Mouse (Mus musculus) kidney, postnatal 25 days (tissue): Measurements from ENCODE around the gene Fbxw10.

Experiments
- DNase-seq, 2 experiments: peaks; one replicate each; pipeline ENCODE4 v3.0.0; 2021; ENCODE audit warnings: mixed read lengths in 2 of 2

The Fbxw10 gene

DNA sequence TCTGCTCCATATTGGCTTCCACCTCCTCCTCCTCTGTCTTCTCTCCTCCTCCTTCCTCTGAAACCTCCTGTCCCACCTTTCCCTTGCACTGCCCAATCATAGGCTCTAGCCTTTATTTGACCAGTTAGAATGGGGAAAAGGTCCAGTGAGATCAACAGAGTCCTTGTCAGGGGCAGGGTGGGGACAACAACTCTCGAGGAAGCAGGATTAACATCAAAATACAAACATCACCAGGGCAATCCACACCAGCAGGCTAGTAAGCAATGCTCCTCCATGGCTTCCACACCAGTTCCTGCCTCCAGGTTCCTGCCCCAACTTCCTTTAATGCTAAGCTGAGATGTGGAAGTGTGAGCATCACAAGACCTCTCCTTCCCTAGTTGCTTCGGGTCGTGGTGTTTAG lies 1.1 kb upstream of the Fbxw10 start:
- DNase-seq = no peak

DNA sequence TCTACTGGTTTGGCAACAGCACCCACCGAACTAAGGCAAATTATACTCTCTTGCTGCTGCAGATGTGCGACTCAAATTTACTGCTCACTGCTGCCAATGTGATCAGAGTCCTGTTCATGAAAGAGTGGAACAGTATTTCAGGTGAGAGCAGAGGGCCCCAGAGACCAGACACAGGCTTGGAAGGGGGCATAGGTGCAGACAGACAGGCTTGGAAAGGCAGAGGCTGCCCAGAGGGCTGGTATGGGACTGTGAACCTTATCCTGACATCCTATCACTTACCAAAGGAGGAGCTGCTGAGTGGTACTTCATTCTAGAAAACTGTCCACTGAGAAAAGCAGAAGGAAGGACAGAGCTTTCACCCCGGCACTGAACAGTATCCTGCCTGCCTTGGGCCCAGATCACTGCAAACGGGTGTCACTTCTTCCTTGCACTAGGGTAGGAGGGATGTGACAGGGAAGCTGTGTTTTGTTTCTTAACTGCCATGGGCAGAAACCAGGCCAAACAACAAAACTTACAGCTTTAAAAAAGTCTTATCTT lies 854 bp downstream of the Fbxw10 start:
- DNase-seq = no peak

GRCm38 (mm10) chr11:62848301-62848700 lies 1.4 kb downstream of the Fbxw10 start:
- DNase-seq = no peak

- peak in 1 of 2 experiments; percentile 30 for DNase-seq
Observed at GRCm38 (mm10) chr11:62851199-62851598, 4.3 kb downstream of the Fbxw10 start.

DNA sequence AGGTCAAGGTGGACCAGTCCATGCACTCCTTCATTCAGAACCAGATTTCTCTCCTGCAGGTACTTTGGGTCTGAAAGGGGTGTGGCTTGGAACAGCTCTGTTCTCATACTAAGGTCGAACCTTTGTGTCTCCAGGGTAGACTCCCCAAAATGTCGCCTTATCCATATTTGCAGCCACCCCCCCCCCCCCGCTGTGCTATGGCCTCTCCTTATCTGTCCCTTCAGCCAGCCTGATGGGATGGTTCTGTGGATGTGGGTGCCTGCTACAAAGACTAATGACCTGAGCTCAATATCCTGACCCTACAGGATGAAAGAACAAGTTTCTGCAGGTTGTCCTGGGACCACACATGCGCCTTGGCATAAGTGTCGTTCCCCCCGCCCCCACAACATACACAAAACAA lies 6.5 kb downstream of the Fbxw10 start:
- no peak for DNase-seq

GRCm38 (mm10) chr11:62865562-62865961 lies 18.7 kb downstream of the Fbxw10 start:
- DNase-seq = no peak

DNA sequence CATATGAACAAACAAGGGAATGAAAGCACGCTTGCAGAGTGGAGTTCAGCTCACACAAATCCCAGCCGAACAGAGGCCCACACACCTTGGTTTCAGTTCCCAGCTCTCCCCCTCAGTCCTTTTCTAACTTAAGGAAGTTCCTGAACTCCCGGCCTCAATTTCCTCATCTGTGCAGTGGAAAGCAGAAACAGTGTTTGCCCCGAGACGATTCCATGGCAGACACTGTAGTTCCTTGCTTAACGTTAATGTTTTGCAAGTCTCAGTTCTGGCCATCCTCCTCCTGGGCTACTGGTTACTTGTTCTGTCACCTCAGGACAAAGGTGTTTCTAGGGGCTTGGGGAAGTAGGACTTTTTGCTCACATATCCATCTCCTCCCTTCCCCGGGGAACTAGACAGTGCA lies 19.8 kb downstream of the Fbxw10 start:
- DNase-seq = no peak

- DNase-seq = no peak
Observed at GRCm38 (mm10) chr11:62869201-62869600, 22.3 kb downstream of the Fbxw10 start.

GRCm38 (mm10) chr11:62869715-62870371 lies 23.0 kb downstream of the Fbxw10 start:
- DNase-seq = no peak

- DNase-seq = peak in 1 of 2 experiments; percentile 51
Observed at GRCm38 (mm10) chr11:62873479-62873878, 26.6 kb downstream of the Fbxw10 start.

GRCm38 (mm10) chr11:62875696-62876095 lies 28.8 kb downstream of the Fbxw10 start:
- no peak for DNase-seq

- DNase-seq = no peak
Observed at GRCm38 (mm10) chr11:62876445-62876844, 29.6 kb downstream of the Fbxw10 start.

DNA sequence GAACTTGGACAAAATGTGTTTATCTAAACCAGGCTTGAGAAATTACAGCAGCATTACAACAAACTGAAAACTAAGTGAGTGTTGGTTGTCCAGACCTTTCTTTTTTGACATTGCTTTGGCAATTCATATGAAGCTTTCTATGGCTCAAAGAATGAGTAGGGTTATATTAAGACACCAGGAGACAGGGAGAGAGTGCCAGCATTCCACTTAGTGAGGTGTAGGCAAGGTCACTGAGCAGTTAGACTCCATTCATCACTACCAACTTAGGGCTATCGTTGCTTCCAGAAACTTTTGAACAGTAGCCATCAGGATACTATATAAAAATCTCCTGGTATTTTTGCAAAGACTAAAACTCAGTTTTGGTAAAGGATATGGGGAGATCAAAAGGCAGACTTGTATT lies 30.5 kb downstream of the Fbxw10 start:
- no peak for DNase-seq

DNA sequence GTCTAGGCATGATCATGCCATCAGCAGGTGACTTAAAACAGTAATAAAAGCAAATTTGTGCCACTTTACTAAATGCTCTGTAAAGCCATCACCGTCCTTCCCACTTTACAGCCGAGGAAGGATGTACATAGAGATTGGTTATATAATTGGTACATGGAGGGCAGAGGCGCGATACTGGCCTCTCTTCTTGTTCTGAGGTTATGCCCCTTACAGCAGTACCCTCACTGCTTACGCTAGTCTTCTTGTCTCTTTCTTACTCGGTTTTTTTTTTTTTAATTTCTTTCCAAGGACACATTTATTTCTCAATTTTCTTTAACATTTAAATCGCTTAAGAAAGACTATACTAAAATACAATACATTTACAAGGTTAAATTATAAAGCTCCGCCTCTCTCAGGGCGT lies 31.9 kb downstream of the Fbxw10 start:
- no peak for DNase-seq

- peak; percentile 99 to 100 for DNase-seq
Observed at GRCm38 (mm10) chr11:62879220-62880048, 32.6 kb downstream of the Fbxw10 start, which contains the start of gene Tvp23b. Gene Tvp23b (plus strand): TSS chr11:62879455.

- DNase-seq = no peak
Observed at GRCm38 (mm10) chr11:62883407-62883806, 36.5 kb downstream of the Fbxw10 start.

GRCm38 (mm10) chr11:62885323-62885722 lies 38.5 kb downstream of the Fbxw10 start:
- DNase-seq = peak; percentile 2 to 54

DNA sequence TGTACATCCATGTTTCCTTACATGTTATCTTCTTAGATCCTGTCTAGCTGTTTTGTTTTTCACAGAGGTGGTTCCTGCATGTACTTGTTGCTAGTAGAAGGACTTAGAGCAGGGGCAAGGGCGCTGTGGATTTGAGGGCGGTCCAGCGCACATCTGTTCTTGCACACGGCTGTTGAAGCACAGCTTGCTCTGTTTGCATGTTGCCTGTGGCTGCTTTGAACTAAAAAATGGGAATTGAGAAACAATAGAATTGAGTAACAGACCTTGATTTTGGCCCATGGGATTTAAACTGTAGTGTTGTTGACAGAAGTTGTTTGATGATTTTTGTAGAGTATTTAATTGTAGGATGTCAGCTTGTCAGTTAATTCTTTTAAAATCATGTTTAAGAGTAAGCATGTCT lies 43.9 kb downstream of the Fbxw10 start:
- DNase-seq = no peak

DNA sequence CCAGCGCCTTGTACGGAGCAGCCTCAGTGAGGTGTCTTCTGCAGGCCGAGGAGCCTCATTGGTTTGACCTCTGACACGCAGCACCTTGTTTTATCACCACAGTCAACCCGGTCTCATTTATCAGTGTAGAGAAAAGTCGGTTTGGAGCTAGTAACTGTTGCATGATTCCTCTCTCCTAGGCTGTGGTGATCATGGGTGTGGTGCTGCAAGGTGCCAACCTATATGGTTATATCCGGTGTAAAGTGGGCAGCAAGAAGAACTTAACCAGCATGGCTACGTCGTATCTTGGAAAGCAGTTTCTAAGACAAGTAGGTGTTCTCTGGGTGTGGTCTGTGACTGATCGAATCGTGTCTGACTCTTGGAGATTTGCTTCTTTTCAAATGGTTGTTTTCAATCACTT lies 44.9 kb downstream of the Fbxw10 start:
- no peak for DNase-seq

- peak in 1 of 2 experiments; percentile 75 for DNase-seq
Observed at GRCm38 (mm10) chr11:62901699-62902323, 54.9 kb downstream of the Fbxw10 start.

DNA sequence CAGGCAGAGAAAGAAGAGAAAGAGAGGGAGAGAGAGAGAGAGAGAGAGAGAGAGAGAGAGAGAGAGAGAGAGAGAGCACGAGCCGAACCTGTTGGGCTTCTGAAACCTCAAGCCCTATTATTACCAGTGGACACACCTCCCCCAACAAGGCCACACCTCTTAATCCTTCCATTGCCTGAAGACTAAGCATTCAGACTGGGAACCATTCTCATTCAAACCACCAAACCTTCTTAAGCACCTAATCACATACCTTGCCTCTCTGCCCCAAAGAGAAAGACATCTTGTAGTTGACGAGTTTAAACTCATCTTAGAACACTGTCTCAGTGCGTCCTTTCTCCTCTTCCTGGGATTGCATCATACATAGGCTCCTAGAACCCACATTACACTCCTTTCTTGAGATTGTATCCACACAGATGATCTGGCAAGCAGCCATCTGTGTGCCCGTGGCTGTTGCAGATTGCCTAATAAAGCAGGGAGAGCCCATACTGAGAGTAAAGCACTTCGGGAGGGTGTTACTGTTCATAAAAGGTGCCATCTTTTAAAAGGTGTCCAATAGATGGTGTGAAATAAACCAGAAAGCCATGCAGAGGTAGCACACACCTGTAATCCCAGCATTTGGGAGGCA lies 57.1 kb downstream of the Fbxw10 start:
- no peak for DNase-seq

- DNase-seq = no peak
Observed at GRCm38 (mm10) chr11:62909720-62910306, 62.9 kb downstream of the Fbxw10 start.

DNA sequence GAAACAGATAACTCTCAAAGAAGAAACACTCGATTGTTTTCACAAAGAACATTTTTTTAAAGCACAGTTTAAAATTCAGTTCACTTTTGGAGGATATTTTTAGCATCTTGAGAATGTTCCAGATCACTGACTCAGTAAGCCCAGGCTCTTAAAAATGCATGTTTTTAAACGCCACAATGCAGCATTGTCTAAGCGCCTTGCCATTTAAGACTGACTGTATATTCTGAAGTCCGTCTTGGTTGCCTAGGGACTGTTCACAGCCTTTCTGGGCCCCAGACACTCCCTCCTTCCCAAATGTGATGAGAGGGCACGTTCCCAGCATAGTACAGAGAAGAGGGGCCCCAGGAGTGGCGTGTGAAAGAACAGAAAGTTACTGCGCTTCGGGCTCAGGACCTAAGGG lies 64.5 kb downstream of the Fbxw10 start:
- DNase-seq = no peak
